Mouse (Mus musculus): ENCODE measurements at regions not wholly inside any gene's neighbourhood (a gene's known extent, or its start where the extent isn't known, plus 50 kb on each side); places are given as distances from the start of the nearest gene placed in this dataset.
A peak's percentile ranks its signal among the peaks of the same experiment; 100 is the strongest.

DNA sequence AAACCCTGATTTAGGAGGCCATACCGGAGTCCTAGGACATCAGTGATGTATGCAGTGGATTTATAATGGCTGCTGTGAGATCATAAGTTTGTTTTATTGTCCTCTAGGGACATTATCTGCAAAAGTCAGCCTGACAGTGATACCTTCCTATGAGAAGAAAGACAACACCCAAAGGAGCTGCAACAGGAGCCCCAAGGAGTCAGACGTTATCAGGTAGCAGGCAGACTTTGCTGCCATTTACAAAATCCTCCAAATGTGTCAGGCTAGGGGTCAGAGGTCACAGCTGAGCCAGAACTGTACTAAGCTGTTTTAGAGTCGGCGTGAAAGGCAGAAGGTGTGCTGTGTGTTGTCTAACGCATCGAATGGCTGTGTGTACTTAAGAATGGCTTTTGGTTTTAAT, 65.4 kb upstream of the Kif2a start:
- no peak for DNase-seq (ENCODE audit: low spot score in 2 of 2)

DNA sequence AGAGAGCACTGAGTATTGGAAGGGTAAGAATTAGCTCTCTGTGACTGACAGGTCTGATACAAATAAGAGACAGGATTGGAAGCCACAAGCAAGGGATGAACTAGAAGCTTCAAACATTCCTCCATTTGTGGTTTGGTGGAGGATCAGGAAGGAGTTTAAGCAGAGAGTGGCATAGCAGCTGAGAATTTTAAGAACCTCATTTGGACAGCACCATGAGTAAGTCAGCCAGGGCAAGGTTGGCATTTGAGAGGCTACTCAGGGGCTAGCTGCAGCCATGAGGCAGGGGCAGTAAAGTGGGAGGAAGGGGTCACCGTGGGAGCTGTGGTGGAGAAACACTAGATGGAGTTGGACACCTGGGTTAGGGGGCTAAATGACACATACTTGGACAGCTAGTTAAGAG, 56.2 kb upstream of the Kif2a start:
- no peak for DNase-seq (ENCODE audit: low spot score in 2 of 2)

DNA sequence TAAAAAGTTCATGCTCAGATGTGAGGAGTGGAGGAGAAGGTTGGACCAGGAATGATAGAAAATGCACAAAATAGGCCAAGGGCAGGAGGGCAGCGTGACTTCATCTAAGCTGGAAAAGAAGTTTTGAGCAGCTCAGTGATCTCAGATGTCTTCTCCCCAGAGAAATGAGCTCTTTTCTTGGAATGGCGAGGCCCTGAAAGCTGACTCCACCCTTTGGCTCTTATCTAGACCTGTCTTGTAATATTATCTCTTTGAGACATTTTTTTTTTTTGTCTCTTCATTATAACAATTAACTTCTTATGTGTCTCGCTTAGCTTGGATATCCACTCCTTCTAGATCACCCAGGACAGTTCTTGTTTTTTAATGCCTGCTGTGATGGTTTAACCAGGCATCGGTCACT, 53.0 kb upstream of the Kif2a start:
- DNase-seq (ENCODE audit: low spot score in 2 of 2): no peak

DNA sequence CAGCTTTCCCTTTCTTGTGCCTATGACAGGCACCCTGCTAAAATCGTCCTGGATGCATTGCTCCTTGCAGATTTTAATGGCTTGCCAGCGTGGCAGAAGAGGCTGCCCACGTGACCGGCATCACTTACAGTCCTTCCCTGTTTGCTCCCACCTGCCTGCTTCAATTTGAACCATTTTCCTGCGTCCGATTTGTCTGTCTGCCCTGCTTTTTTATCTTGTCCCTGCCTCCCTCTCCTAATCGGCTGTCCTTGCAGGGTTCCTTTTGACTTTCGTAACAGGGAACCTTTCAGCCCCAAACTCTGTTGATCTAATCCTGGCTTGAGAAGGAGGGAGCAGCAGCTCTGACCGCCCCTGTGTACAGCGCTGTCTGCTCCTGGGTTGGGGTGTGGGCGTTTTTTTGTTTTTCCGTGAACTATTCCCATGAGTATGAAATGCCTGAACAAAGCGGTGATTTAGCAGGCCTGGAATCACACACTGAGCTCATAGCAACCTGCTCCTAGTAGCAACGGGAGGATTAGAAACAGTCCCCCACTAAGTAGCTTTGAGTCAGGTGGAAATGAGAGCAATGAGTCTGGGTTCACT, 51.2 kb upstream of the Kif2a start:
- DNase-seq (ENCODE audit: low spot score in 2 of 2): peak in 1 of 2 experiments; percentile 2

DNA sequence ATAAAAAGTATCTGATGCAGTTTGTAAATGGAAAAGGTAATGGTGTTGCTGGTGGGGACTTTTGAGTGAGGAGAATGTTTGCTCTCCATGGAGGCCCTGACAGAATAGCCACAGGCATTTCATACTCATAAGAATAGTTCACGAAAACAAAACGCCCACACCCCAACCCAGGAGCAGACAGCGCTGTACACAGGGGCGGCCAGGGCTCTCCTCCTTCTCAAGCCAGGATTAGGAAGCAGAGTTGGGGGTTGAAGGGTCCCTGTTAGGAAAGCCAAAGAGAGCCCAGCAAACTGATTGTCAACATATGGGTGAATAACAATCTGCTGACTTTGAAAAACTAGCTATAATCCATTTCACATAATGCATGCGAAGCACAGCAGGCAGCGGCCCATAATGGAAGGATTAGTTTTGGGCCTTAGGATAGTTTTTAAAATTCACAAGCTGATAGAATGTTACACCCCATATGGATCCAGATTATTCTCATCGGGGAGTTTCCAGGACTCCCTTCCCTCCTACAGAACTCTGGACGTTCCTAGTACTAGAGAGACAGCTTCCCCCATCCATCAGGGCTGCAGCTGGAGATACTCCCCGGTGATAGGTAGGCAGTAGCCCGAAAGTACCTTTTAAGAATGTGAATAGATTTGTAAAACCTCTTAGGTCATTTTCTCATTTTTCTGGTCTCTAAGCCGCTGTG, 50.6 kb upstream of the Kif2a start:
- DNase-seq (ENCODE audit: low spot score in 2 of 2): no peak

Measured in urinary bladder, postnatal 36 days (tissue).